Mouse (Mus musculus): ENCODE measurements at regions not wholly inside any gene's neighbourhood (a gene's known extent, or its start where the extent isn't known, plus 50 kb on each side); places are given as distances from the start of the nearest gene placed in this dataset.

GRCm38 (mm10) chr15:65585566-65585965 lies 570.9 kb upstream of the Gm21961 start:
- DNase-seq: no peak
- Histone ChIP-seq H3K4me3 (ENCODE audit: control insufficient read depth, insufficient read depth, low read length) (no peak overlapping the region), H3K27me3 (ENCODE audit: control insufficient read depth, insufficient read depth, low read length) (no peaks in the 10 kb centered on the region), H3K27ac (ENCODE audit: control insufficient read depth, insufficient read depth, low read length) (no peak overlapping the region), H3K36me3 (ENCODE audit: control insufficient read depth, insufficient read depth, low read length) (no peaks in the 10 kb centered on the region), H3K4me1 (replicated peaks; ENCODE audit: control insufficient read depth, insufficient read depth, low read length) (no peaks in the 10 kb centered on the region)
- WGBS: 79% methylated on average over 2 of the region's 2 CpGs
- TF ChIP-seq POLR2A (IDR thresholded peaks at IDR 0.05; ENCODE audit: control insufficient read depth, extremely low read depth, insufficient read depth, low read length, poor library complexity): no peak

DNA sequence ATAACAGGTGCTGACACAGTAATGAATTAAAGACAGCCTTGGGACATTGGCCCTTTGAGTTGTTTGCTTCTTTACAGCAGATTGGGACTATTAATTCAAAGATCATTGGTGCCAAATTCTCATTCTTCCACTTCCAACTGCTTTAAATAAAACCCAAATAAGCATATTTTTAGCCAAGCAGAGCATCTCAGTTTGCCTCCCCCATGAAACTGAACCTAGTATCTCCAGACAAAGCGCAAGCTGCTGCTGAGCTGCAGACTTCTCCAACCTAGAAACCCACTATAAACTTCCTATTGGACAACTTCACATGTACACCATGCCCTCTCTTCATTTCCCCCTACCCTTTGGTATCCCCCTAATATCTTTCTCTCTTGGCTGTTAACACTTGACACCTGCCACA lies 564.6 kb upstream of the Gm21961 start:
- 100% methylated on average over 1 of the region's 1 CpGs for WGBS
- Histone ChIP-seq H3K4me1 (replicated peaks; ENCODE audit: control insufficient read depth, insufficient read depth, low read length) (no peaks in the 10 kb centered on the region), H3K27me3 (ENCODE audit: control insufficient read depth, insufficient read depth, low read length) (no peaks in the 10 kb centered on the region), H3K36me3 (ENCODE audit: control insufficient read depth, insufficient read depth, low read length) (no peaks in the 10 kb centered on the region), H3K4me3 (ENCODE audit: control insufficient read depth, insufficient read depth, low read length) (no peak overlapping the region), H3K27ac (ENCODE audit: control insufficient read depth, insufficient read depth, low read length) (no peak overlapping the region)
- DNase-seq: no peak
- TF ChIP-seq POLR2A (IDR thresholded peaks at IDR 0.05; ENCODE audit: control insufficient read depth, extremely low read depth, insufficient read depth, low read length, poor library complexity): no peak

DNA sequence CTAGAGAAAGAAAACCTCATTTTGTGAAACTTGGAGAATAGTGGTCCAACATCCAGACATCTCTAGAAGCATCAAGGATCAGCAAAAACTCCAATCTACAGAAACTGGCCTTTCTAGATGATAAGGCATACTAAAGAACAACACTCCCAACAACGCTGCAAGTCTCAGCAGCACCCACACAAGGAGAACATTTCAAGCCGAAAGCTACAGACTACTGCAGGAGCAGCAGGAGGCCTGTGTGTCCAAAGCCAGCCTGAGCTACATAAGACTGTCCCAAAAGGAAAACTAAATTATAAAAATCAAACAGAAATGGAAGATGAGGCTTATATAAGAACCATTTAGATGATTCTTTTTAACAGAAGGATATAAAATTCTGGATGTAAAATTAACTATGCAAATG lies 553.2 kb upstream of the Gm21961 start:
- Histone ChIP-seq H3K27ac (ENCODE audit: control insufficient read depth, insufficient read depth, low read length) (no peak overlapping the region), H3K27me3 (ENCODE audit: control insufficient read depth, insufficient read depth, low read length) (no peaks in the 10 kb centered on the region), H3K4me1 (replicated peaks; ENCODE audit: control insufficient read depth, insufficient read depth, low read length) (no peaks in the 10 kb centered on the region), H3K4me3 (ENCODE audit: control insufficient read depth, insufficient read depth, low read length) (no peak overlapping the region), H3K36me3 (ENCODE audit: control insufficient read depth, insufficient read depth, low read length) (no peaks in the 10 kb centered on the region)
- no peak for TF ChIP-seq CTCF (IDR thresholded peaks at IDR 0.05; ENCODE audit: borderline replicate concordance, control insufficient read depth, extremely low read depth, insufficient read depth, low read length, poor library complexity)
- no peak for TF ChIP-seq POLR2A (IDR thresholded peaks at IDR 0.05; ENCODE audit: control insufficient read depth, extremely low read depth, insufficient read depth, low read length, poor library complexity)
- DNase-seq: no peak
- 93% methylated on average over 2 of the region's 2 CpGs for WGBS

GRCm38 (mm10) chr15:65557846-65558835 lies 543.4 kb upstream of the Gm21961 start:
- no peaks in the 10 kb centered on the region for H3K4me1 ChIP-seq (replicated peaks; ENCODE audit: control insufficient read depth, insufficient read depth, low read length)
- no peak overlapping the region for H3K4me3 ChIP-seq (ENCODE audit: control insufficient read depth, insufficient read depth, low read length)
- WGBS: 85% methylated on average over 8 of the region's 8 CpGs
- H3K27ac ChIP-seq (ENCODE audit: control insufficient read depth, insufficient read depth, low read length): no peak overlapping the region
- H3K36me3 ChIP-seq (ENCODE audit: control insufficient read depth, insufficient read depth, low read length): no peaks in the 10 kb centered on the region
- DNase-seq: no peak
- H3K27me3 ChIP-seq (ENCODE audit: control insufficient read depth, insufficient read depth, low read length): no peaks in the 10 kb centered on the region
- TF ChIP-seq POLR2A (IDR thresholded peaks at IDR 0.05; ENCODE audit: control insufficient read depth, extremely low read depth, insufficient read depth, low read length, poor library complexity) (no peak), CTCF (IDR thresholded peaks at IDR 0.05; ENCODE audit: borderline replicate concordance, control insufficient read depth, extremely low read depth, insufficient read depth, low read length, poor library complexity) (no peak)

DNA sequence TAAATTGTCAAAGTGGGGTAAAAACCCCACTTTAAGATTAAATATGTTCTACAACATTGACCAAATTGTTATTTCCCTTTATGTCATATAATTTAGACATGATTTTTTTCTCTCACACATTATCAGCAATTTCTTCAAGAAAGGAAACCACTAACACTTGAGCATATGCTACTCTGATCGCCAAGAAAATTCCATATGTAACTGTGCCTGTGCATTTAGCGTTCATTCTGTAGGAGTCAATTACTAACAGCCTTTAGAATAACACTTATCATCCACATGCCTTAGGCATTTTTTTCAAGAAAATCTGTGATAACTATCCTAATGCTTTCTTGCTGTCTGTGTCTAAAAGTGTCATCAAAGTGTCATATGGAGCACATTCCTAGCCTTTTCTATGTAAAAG lies 534.3 kb upstream of the Gm21961 start:
- 93% methylated on average over 2 of the region's 2 CpGs for WGBS
- no peak for TF ChIP-seq CTCF (IDR thresholded peaks at IDR 0.05; ENCODE audit: borderline replicate concordance, control insufficient read depth, extremely low read depth, insufficient read depth, low read length, poor library complexity)
- TF ChIP-seq POLR2A (IDR thresholded peaks at IDR 0.05; ENCODE audit: control insufficient read depth, extremely low read depth, insufficient read depth, low read length, poor library complexity): no peak
- no peak overlapping the region for H3K4me3 ChIP-seq (ENCODE audit: control insufficient read depth, insufficient read depth, low read length)
- no peaks in the 10 kb centered on the region for H3K4me1 ChIP-seq (replicated peaks; ENCODE audit: control insufficient read depth, insufficient read depth, low read length)
- no peak overlapping the region for H3K27ac ChIP-seq (ENCODE audit: control insufficient read depth, insufficient read depth, low read length)
- no peaks in the 10 kb centered on the region for H3K36me3 ChIP-seq (ENCODE audit: control insufficient read depth, insufficient read depth, low read length)
- no peak for DNase-seq
- H3K27me3 ChIP-seq (ENCODE audit: control insufficient read depth, insufficient read depth, low read length): no peaks in the 10 kb centered on the region

GRCm38 (mm10) chr15:65535606-65536005 lies 520.9 kb upstream of the Gm21961 start:
- Histone ChIP-seq H3K27ac (ENCODE audit: control insufficient read depth, insufficient read depth, low read length) (no peak overlapping the region), H3K36me3 (ENCODE audit: control insufficient read depth, insufficient read depth, low read length) (no peaks in the 10 kb centered on the region), H3K4me3 (ENCODE audit: control insufficient read depth, insufficient read depth, low read length) (no peak overlapping the region), H3K4me1 (replicated peaks; ENCODE audit: control insufficient read depth, insufficient read depth, low read length) (no peaks in the 10 kb centered on the region), H3K27me3 (ENCODE audit: control insufficient read depth, insufficient read depth, low read length) (no peaks in the 10 kb centered on the region)
- DNase-seq: no peak
- no peak for TF ChIP-seq POLR2A (IDR thresholded peaks at IDR 0.05; ENCODE audit: control insufficient read depth, extremely low read depth, insufficient read depth, low read length, poor library complexity)
- no peak for TF ChIP-seq CTCF (IDR thresholded peaks at IDR 0.05; ENCODE audit: borderline replicate concordance, control insufficient read depth, extremely low read depth, insufficient read depth, low read length, poor library complexity)
- 67% methylated on average over 3 of the region's 3 CpGs for WGBS

- no peak for TF ChIP-seq CTCF (IDR thresholded peaks at IDR 0.05; ENCODE audit: borderline replicate concordance, control insufficient read depth, extremely low read depth, insufficient read depth, low read length, poor library complexity)
- TF ChIP-seq POLR2A (IDR thresholded peaks at IDR 0.05; ENCODE audit: control insufficient read depth, extremely low read depth, insufficient read depth, low read length, poor library complexity): no peak
- Histone ChIP-seq H3K4me3 (ENCODE audit: control insufficient read depth, insufficient read depth, low read length) (no peak overlapping the region), H3K27me3 (ENCODE audit: control insufficient read depth, insufficient read depth, low read length) (no peaks in the 10 kb centered on the region), H3K27ac (ENCODE audit: control insufficient read depth, insufficient read depth, low read length) (no peak overlapping the region), H3K36me3 (ENCODE audit: control insufficient read depth, insufficient read depth, low read length) (no peaks in the 10 kb centered on the region), H3K4me1 (replicated peaks; ENCODE audit: control insufficient read depth, insufficient read depth, low read length) (no peaks in the 10 kb centered on the region)
- WGBS: 88% methylated on average over 2 of the region's 2 CpGs
- no peak for DNase-seq
These were observed 517.5 kb upstream of the Gm21961 start for GRCm38 (mm10) chr15:65532241-65532640.
